Mouse (Mus musculus): ENCODE results near the gene Mpig6b. TPM values are rescaled to one million over a fixed set of nuclear protein-coding genes. Genes with fewer than 3 reads are reported as not detected.

Gene Mpig6b
- total RNA-seq (2017) = not detected in 2 replicates

- no peak for ATAC-seq (replicated peaks in 1 of 2; ENCODE audit: insufficient read depth in 1 of 2, low FRiP score in 2 of 2, low TSS enrichment in 1 of 2, low read depth in 1 of 2, poor library complexity in 2 of 2, severe bottlenecking in 2 of 2)
These were observed at the start of gene Mpig6b for GRCm38 (mm10) chr17:35066084-35066483. Mpig6b (minus strand) TSS chr17:35066184.

- ATAC-seq (replicated peaks in 1 of 2; ENCODE audit: insufficient read depth in 1 of 2, low FRiP score in 2 of 2, low TSS enrichment in 1 of 2, low read depth in 1 of 2, poor library complexity in 2 of 2, severe bottlenecking in 2 of 2) = peak; percentile 48 to 72
These were observed 49.3 kb upstream of the Mpig6b start, which contains the start of gene Ly6g5b for GRCm38 (mm10) chr17:35115046-35116019. Ly6g5b (minus strand) TSS chr17:35115428.

DNA sequence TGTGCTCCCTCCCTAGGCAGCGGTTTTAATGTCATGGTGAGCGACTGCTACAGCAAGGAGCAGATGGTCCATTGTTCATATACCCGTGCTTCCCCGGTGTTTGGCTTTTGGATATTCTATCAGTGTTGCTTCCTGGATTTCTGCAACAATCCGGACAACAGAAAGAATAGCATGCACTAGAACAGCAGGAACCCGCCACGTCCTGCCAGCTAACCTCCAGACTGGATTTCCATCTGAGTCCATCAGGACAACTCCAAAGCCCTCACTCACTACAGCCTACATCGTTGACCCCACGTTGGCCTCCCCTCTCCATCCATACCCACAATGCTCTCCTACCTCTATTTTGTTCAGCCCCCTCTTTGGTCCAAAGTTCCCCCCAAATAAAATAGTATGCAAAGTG, 45.8 kb upstream of the Mpig6b start:
- no peak for ATAC-seq (replicated peaks in 1 of 2; ENCODE audit: insufficient read depth in 1 of 2, low FRiP score in 2 of 2, low TSS enrichment in 1 of 2, low read depth in 1 of 2, poor library complexity in 2 of 2, severe bottlenecking in 2 of 2)

DNA sequence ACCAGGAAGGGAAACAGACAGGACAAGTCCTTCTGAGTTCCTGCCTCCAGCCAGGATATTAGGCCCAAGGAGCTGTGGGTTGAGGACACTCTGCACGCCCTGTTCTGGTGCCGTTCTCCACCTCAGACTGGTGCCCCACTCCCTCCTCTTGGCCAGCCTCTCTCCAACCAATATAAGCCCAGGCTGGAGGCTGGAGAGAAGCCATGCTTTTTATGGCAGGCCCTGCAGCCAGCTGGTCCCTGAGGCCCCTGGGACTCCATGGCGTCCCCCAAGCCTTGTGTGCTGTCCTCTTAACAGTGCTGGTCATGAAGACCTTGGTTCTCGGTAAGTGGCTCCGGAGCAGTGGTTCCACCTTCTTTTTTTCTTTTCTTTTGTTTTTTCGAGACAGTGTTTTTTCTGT, 42.1 kb upstream of the Mpig6b start, which contains the start of gene Ly6g5c:
Ly6g5c (plus strand) TSS at position 183 of the 400 bp plus-strand sequence.
- no peak for ATAC-seq (replicated peaks in 1 of 2; ENCODE audit: insufficient read depth in 1 of 2, low FRiP score in 2 of 2, low TSS enrichment in 1 of 2, low read depth in 1 of 2, poor library complexity in 2 of 2, severe bottlenecking in 2 of 2)

DNA sequence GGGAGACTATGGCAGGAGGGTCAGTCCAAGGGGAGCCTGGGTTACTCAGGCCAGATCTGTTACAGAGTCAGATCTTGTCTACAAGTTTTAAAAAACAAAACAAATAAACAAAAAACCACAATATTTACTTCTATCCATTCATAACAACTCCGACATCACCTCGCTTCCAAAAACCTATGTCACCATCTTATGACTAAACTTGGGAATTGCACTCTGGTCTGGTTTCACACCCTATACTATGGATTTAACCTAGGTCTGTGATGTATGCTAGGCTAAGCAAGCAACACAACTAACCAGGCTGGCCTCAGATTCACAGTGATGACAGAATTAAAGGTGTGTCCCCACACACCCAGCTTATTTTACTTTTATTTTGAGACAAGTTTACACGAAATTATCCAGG, 40.5 kb upstream of the Mpig6b start:
- no peak for ATAC-seq (replicated peaks in 1 of 2; ENCODE audit: insufficient read depth in 1 of 2, low FRiP score in 2 of 2, low TSS enrichment in 1 of 2, low read depth in 1 of 2, poor library complexity in 2 of 2, severe bottlenecking in 2 of 2)

DNA sequence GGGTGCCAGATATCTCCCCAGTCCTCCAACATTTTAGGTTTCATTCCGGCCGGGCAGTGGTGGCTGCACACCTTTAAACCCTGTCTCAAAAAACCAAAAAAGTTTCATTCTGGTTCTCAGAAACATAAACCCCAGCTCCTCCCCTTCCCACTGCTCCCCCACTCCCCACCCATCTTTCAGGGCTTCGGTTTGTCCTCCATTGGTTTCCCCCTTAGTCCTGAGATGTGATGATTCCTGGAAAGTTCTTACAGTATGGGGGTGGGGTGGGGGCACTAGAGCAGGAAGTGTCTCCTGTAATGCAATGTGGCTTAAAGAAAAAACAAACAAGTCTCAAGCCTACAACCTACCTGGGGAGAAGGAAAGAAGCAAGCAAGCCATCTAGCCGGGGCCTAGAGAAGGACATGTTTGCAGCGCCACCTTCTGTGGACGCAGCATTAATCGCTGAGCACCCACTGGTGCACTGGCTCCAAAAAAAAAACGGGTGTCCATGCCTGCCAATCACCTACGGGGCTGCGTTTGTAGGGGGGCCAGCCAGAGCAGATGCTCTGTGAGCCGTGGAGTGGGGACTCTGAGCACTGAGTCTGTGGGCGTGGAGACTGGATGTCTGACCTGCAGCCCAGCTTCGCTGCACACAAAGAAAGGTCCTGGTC, 39.9 kb upstream of the Mpig6b start:
- ATAC-seq (replicated peaks in 1 of 2; ENCODE audit: insufficient read depth in 1 of 2, low FRiP score in 2 of 2, low TSS enrichment in 1 of 2, low read depth in 1 of 2, poor library complexity in 2 of 2, severe bottlenecking in 2 of 2) = no peak

DNA sequence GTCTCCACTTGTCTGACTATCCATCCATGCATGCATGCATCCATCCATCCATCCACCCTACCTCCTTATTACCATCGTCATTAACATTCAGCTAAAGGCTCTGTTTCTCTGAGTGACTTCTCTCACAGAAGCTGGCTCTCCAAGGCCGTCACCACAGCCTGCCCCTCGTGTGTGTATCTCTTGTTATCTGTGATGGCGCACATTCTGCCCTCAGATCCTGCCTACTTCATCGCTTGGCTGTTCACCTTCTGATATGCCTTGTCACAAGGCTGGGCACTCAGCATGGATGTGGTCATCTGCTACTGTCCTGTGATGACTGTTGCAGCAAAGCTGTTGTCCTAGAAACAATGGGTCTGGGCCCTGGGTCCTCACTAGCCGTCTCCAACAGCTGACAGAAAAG, 38.8 kb upstream of the Mpig6b start:
- ATAC-seq (replicated peaks in 1 of 2; ENCODE audit: insufficient read depth in 1 of 2, low FRiP score in 2 of 2, low TSS enrichment in 1 of 2, low read depth in 1 of 2, poor library complexity in 2 of 2, severe bottlenecking in 2 of 2) = no peak; a peak in 1 of 4 replicates

GRCm38 (mm10) chr17:35104079-35104478, 38.1 kb upstream of the Mpig6b start:
- ATAC-seq (replicated peaks in 1 of 2; ENCODE audit: insufficient read depth in 1 of 2, low FRiP score in 2 of 2, low TSS enrichment in 1 of 2, low read depth in 1 of 2, poor library complexity in 2 of 2, severe bottlenecking in 2 of 2) = no peak

GRCm38 (mm10) chr17:35103221-35103690, 37.3 kb upstream of the Mpig6b start:
- ATAC-seq (replicated peaks in 1 of 2; ENCODE audit: insufficient read depth in 1 of 2, low FRiP score in 2 of 2, low TSS enrichment in 1 of 2, low read depth in 1 of 2, poor library complexity in 2 of 2, severe bottlenecking in 2 of 2) = no peak

GRCm38 (mm10) chr17:35102299-35102698, 36.3 kb upstream of the Mpig6b start:
- no peak for ATAC-seq (replicated peaks in 1 of 2; ENCODE audit: insufficient read depth in 1 of 2, low FRiP score in 2 of 2, low TSS enrichment in 1 of 2, low read depth in 1 of 2, poor library complexity in 2 of 2, severe bottlenecking in 2 of 2)

DNA sequence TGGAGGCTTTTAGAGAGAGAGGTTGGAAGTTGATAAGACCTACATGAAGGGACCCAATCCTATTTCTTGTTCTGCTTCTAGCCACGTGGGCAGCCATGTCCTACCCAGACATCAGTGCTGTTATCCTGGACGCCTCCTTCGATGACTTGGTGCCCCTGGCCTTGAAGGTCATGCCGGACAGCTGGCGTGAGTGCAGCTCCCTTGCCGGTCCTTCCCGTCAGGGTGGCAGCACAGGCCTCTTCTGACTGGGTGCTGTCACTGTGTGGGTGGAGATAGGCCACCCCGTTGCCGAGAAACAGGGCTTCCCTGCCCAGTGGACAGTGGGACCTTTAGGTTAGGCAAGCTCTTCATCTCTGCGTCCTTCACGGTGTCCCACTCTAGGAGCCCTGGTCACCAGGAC, 35.2 kb upstream of the Mpig6b start:
- ATAC-seq (replicated peaks in 1 of 2; ENCODE audit: insufficient read depth in 1 of 2, low FRiP score in 2 of 2, low TSS enrichment in 1 of 2, low read depth in 1 of 2, poor library complexity in 2 of 2, severe bottlenecking in 2 of 2) = no peak

DNA sequence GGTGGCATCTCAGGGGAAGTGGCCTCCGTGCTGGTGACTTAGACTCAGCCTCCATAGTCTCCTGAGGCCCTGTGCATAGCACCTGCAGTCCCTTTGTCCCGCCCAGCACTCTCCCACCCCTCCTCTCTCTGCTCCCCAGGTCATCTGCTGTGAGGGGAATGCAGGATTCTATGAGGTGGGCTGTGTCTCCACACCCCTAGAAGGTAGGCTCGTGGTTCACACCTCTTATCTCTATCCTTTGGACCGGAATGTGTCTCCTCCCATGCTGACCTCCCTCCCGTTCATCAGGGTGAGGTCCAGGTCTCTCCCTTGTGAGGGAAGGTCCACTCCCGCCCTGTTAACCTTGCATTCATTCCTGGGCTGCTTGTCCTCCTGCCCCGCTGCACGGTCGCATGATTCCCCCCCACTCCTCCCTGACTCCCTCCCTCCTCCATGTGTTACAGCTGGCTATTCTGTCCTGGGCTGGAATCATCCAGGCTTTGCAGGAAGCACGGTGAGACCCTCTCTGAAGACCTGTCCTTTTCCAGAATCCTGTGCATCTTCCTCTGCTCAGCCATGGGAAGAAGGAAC, 34.3 kb upstream of the Mpig6b start:
- no peak for ATAC-seq (replicated peaks in 1 of 2; ENCODE audit: insufficient read depth in 1 of 2, low FRiP score in 2 of 2, low TSS enrichment in 1 of 2, low read depth in 1 of 2, poor library complexity in 2 of 2, severe bottlenecking in 2 of 2)

- no peak for ATAC-seq (replicated peaks in 1 of 2; ENCODE audit: insufficient read depth in 1 of 2, low FRiP score in 2 of 2, low TSS enrichment in 1 of 2, low read depth in 1 of 2, poor library complexity in 2 of 2, severe bottlenecking in 2 of 2)
These were observed 31.2 kb upstream of the Mpig6b start for GRCm38 (mm10) chr17:35097164-35097655.

- ATAC-seq (replicated peaks in 1 of 2; ENCODE audit: insufficient read depth in 1 of 2, low FRiP score in 2 of 2, low TSS enrichment in 1 of 2, low read depth in 1 of 2, poor library complexity in 2 of 2, severe bottlenecking in 2 of 2) = no peak
These were observed 30.6 kb upstream of the Mpig6b start for GRCm38 (mm10) chr17:35096597-35096996.

GRCm38 (mm10) chr17:35094475-35095365, 28.7 kb upstream of the Mpig6b start:
- no peak for ATAC-seq (replicated peaks in 1 of 2; ENCODE audit: insufficient read depth in 1 of 2, low FRiP score in 2 of 2, low TSS enrichment in 1 of 2, low read depth in 1 of 2, poor library complexity in 2 of 2, severe bottlenecking in 2 of 2)

DNA sequence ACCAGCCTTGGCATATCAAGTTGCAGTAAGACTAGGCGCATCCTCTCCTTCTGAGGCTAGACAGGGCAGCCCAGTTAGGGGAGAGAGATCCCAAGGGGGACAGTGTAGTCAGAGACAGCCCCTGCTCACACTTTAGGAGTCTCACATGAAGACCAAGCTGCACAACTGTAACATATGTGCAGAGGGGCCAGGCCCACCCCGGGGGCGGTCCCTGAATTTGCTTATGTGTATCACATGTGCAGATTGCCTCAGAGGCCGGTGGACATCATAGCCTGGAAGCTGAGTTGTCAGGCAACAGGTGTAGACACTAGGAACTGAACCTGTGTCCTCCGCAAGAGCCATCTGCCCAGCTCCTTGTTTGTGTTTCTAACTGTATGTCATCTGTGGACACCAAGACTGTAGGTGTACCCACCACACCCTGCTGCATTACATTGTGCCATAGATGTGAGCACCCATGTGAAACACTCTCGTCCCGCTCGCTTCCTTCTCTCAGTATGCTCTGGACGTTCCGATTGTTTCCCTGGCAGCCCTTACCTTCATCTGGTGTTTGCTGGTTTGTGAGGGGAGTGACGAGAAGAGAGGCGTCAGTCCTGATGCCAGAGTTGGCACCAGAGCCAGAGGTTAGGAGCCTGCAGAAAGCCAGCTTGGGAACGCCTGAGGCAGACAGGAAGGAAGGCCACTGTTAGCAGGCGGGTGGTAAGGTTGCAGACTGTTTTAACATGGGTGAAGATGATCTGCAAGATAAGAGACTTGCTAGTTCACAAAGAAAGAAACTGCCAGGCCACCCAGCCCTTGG, 26.6 kb upstream of the Mpig6b start:
- ATAC-seq (replicated peaks in 1 of 2; ENCODE audit: insufficient read depth in 1 of 2, low FRiP score in 2 of 2, low TSS enrichment in 1 of 2, low read depth in 1 of 2, poor library complexity in 2 of 2, severe bottlenecking in 2 of 2) = no peak

All from hematopoietic stem cell, adult 5-6 weeks (primary cell).